9 mouse cellular contexts compared by ENCODE assay signal in the genomic region with DNA sequence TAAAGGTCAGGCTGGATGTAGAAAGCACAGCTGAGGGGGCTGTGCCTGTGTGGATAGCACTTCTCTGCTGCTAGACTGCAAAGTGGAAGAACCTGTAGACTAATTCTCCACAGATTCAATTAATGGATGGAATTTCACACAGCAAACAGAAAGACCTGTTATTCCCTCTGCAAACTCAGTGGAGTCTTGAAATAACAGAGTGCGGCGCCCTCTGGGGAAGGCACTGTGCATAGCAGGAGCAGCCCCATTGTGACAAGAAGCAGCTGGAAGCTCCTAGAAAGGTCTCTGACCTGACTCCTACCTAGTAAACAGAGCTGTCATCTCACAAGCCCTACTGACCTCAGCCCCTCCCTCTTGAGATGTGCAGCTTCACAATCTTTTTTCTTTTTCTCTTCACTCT.
DNase-seq lines count a peak whose midpoint lies in the region; ATAC-seq and TF ChIP-seq lines count a peak whose summit lies in the region.
"Had no signal": no experiment of that assay in that cellular context is flagged by ENCODE, and none has a peak within 500 bp of the region (broad histone marks: within the 10 kb centered on the region; RNA-seq: fewer than 3 reads in every experiment).

No protein-coding gene starts in this region.

- H3K4me1 ChIP-seq in intestine, embryonic 14.5 days (replicated peaks; ENCODE audit: control insufficient read depth, insufficient read depth, low read length) = no peaks in the 10 kb centered on the region
- H3K4me1 ChIP-seq in intestine, embryonic 16.5 days (ENCODE audit: control insufficient read depth, insufficient read depth, low read length) = no peaks in the 10 kb centered on the region
- H3K4me1 ChIP-seq in cerebellum, adult 2 months (ENCODE audit: control insufficient read depth, insufficient read depth, low read length) = no peaks in the 10 kb centered on the region
- H3K4me1 ChIP-seq in limb, embryonic 11.5 days (ENCODE audit: control insufficient read depth, insufficient read depth, low read length) = no peaks in the 10 kb centered on the region
- H3K4me1 ChIP-seq: limb, embryonic 15.5 days had no signal

- no peak overlapping the region for H3K4me3 ChIP-seq in intestine, embryonic 14.5 days (ENCODE audit: low read depth, low read length)
- no peak overlapping the region for H3K4me3 ChIP-seq in intestine, embryonic 16.5 days (ENCODE audit: low read length)
- H3K4me3 ChIP-seq in cerebellum, adult 2 months (replicated peaks; ENCODE audit: insufficient read depth, low read depth, low read length) = no peak overlapping the region
- no peak overlapping the region for H3K4me3 ChIP-seq in limb, embryonic 11.5 days (ENCODE audit: low read depth, low read length)
- H3K4me3 ChIP-seq: limb, embryonic 15.5 days had no signal

- H3K27ac ChIP-seq in intestine, embryonic 14.5 days (ENCODE audit: low read depth) = no peak overlapping the region
- no peak overlapping the region for H3K27ac ChIP-seq in intestine, embryonic 16.5 days (ENCODE audit: low read length)
- H3K27ac ChIP-seq in cerebellum, adult 2 months (ENCODE audit: insufficient read depth, low read length) = no peak overlapping the region
- no peak overlapping the region for H3K27ac ChIP-seq in limb, embryonic 11.5 days (replicated peaks; ENCODE audit: low read depth, low read length)
- H3K27ac ChIP-seq: limb, embryonic 15.5 days had no signal

- H3K9ac ChIP-seq in intestine, embryonic 14.5 days (ENCODE audit: low read length) = no peak overlapping the region
- H3K9ac ChIP-seq in intestine, embryonic 16.5 days (ENCODE audit: low read depth, low read length) = no peak overlapping the region
- no peak overlapping the region for H3K9ac ChIP-seq in limb, embryonic 11.5 days (ENCODE audit: low read length)
- H3K9ac ChIP-seq: limb, embryonic 15.5 days had no signal

- peak; percentile 60 for TF ChIP-seq CTCF in cerebellum, adult 2 months (IDR thresholded peaks at IDR 0.05; ENCODE audit: borderline replicate concordance, insufficient read depth, low read depth, low read length)

- 16% methylated on average over 2 of the region's 2 CpGs for WGBS in intestine, embryonic 14.5 days
- 9% methylated on average over 2 of the region's 2 CpGs for WGBS in intestine, embryonic 16.5 days
- 23% methylated on average over 2 of the region's 2 CpGs for WGBS in cerebellum, adult 2 months
- 37% methylated on average over 2 of the region's 2 CpGs for WGBS in limb, embryonic 11.5 days

- no peaks in the 10 kb centered on the region for H3K27me3 ChIP-seq in intestine, embryonic 14.5 days (replicated peaks; ENCODE audit: control insufficient read depth, insufficient read depth, low read length)
- no peaks in the 10 kb centered on the region for H3K27me3 ChIP-seq in intestine, embryonic 16.5 days (replicated peaks; ENCODE audit: control insufficient read depth, insufficient read depth, low read length)
- H3K27me3 ChIP-seq in cerebellum, adult 2 months (ENCODE audit: control insufficient read depth, insufficient read depth, low read length) = no peaks in the 10 kb centered on the region
- H3K27me3 ChIP-seq in limb, embryonic 11.5 days (ENCODE audit: control insufficient read depth, insufficient read depth, low read length) = no peaks in the 10 kb centered on the region
- H3K27me3 ChIP-seq: limb, embryonic 15.5 days had no signal

- no peak for TF ChIP-seq POLR2A in cerebellum, adult 2 months (IDR thresholded peaks at IDR 0.05; ENCODE audit: borderline replicate concordance, insufficient read depth, low read length)

- peak; percentile 84 for DNase-seq in intestine, embryonic 14.5 days (ENCODE audit: low spot score)
- peak; percentile 18 to 46 for DNase-seq in cerebellum, adult 2 months
- peak; percentile 25 to 73 for DNase-seq in kidney, adult 8-10 months
- peak; percentile 82 for DNase-seq in limb, embryonic 11.5 days (ENCODE audit: low spot score)
- DNase-seq in retina, adult 2 months (ENCODE audit: low read depth, low spot score) = peak; percentile 30
- DNase-seq in spleen, postnatal 4 days (ENCODE audit: low spot score in 2 of 2) = no peak

- no peaks in the 10 kb centered on the region for H3K36me3 ChIP-seq in intestine, embryonic 14.5 days (ENCODE audit: control insufficient read depth, insufficient read depth, low read length)
- no peaks in the 10 kb centered on the region for H3K36me3 ChIP-seq in intestine, embryonic 16.5 days (ENCODE audit: control insufficient read depth, insufficient read depth, low read length)
- no peaks in the 10 kb centered on the region for H3K36me3 ChIP-seq in limb, embryonic 11.5 days (ENCODE audit: control insufficient read depth, insufficient read depth, low read length)
- H3K36me3 ChIP-seq: limb, embryonic 15.5 days had no signal

- H3K9me3 ChIP-seq in intestine, embryonic 14.5 days (ENCODE audit: control insufficient read depth, low read length) = 0 out of 2 replicates have a peak, but pooled peaks cover 2% of the 10 kb centered on the region
- no peaks in the 10 kb centered on the region for H3K9me3 ChIP-seq in intestine, embryonic 16.5 days (ENCODE audit: control insufficient read depth, low read length)
- no peaks in the 10 kb centered on the region for H3K9me3 ChIP-seq in limb, embryonic 11.5 days (ENCODE audit: control insufficient read depth, low read length)
- H3K9me3 ChIP-seq: limb, embryonic 15.5 days had no signal

- no peak for ATAC-seq in intestine, embryonic 14.5 days (replicated peaks; ENCODE audit: low FRiP score, low TSS enrichment, low read depth)
- ATAC-seq in intestine, embryonic 16.5 days = no peak
- peak; percentile 83 for ATAC-seq in frontal cortex, adult (ENCODE audit: low TSS enrichment)
- ATAC-seq in limb, embryonic 11.5 days (ENCODE audit: insufficient number of reproducible peaks, low FRiP score, low TSS enrichment, low read depth) = no peak

- H3K4me2 ChIP-seq in intestine, embryonic 14.5 days (ENCODE audit: low read length) = no peak overlapping the region
- H3K4me2 ChIP-seq in intestine, embryonic 16.5 days (ENCODE audit: low read depth, low read length) = no peak overlapping the region
- H3K4me2 ChIP-seq in limb, embryonic 11.5 days (ENCODE audit: low read depth, severe bottlenecking) = no peak overlapping the region
- H3K4me2 ChIP-seq: limb, embryonic 15.5 days had no signal

Comparison
In these comparisons a context has a peak if more than half of its experiments do, and no peak if none do; other contexts are left out.
1. DNase-seq: peak in intestine, embryonic 14.5 days (single experiment), cerebellum, adult 2 months (2 of 2), kidney, adult 8-10 months (2 of 2), limb, embryonic 11.5 days (single experiment) and retina, adult 2 months (single experiment); none in spleen, postnatal 4 days (0 of 2).